Mouse (Mus musculus) heart, embryonic 14.5 days (tissue): ENCODE results near the gene Pdzd7. TPM values are rescaled to one million over a fixed set of nuclear protein-coding genes. Genes with fewer than 3 reads are reported as not detected.

Experiments
- ATAC-seq: fragments of 200-750 bp; cut with Nextera tagmentation; 2 replicates; pipeline ENCODE4 v1.8.0; 2017; ENCODE audit warnings: low read depth, moderate TSS enrichment; ENCODE audit not compliant: insufficient number of reproducible peaks, insufficient read depth, low FRiP score
- H3K27ac ChIP-seq, 2 experiments: fragments of 200-500 bp in 1 of 2; fragments of 300-500 bp in 1 of 2; sonication (generic) in 1 of 2; replicated peaks in 1 of 2; 2 replicates each; pipeline ENCODE4 v1.5.1; 2012 to 2014; ENCODE audit warnings: low read depth in 2 of 2, low read length in 2 of 2, control low read depth in 1 of 2, mild to moderate bottlenecking in 1 of 2, mixed read lengths in 1 of 2; ENCODE audit not compliant: control insufficient read depth in 1 of 2, insufficient read depth in 1 of 2
- H3K27me3 ChIP-seq: fragments of 300-500 bp; sonication (generic); 2 replicates; pipeline ENCODE4 v1.6.1; 2014; ENCODE audit warnings: mild to moderate bottlenecking, low read length, control low read depth; ENCODE audit not compliant: control insufficient read depth, insufficient read depth
- H3K36me3 ChIP-seq: fragments of 300-500 bp; sonication (generic); 2 replicates; pipeline ENCODE4 v1.6.1; 2014; ENCODE audit warnings: mild to moderate bottlenecking, control low read depth, low read length, mixed read lengths; ENCODE audit not compliant: control insufficient read depth, insufficient read depth
- H3K4me1 ChIP-seq, 2 experiments: fragments of 200-500 bp in 1 of 2; fragments of 300-500 bp in 1 of 2; sonication (generic) in 1 of 2; 2 replicates each; pipeline ENCODE4 v1.6.1; 2012 to 2014; ENCODE audit warnings: low read length in 2 of 2, control low read depth in 1 of 2, mixed read lengths in 1 of 2; ENCODE audit not compliant: control insufficient read depth in 2 of 2, insufficient read depth in 2 of 2
- H3K4me2 ChIP-seq: fragments of 300-500 bp; sonication (generic); 2 replicates; pipeline ENCODE4 v1.6.1; 2014; ENCODE audit warnings: mild to moderate bottlenecking, low read length
- H3K4me3 ChIP-seq, 2 experiments: fragments of 200-500 bp in 1 of 2; fragments of 300-500 bp in 1 of 2; sonication (generic) in 1 of 2; 2 replicates each; pipeline ENCODE4 v1.5.1; 2012 to 2014; ENCODE audit warnings: low read length in 2 of 2, mild to moderate bottlenecking in 2 of 2, control low read depth in 1 of 2, low read depth in 1 of 2, moderate library complexity in 1 of 2; ENCODE audit not compliant: control insufficient read depth in 1 of 2, insufficient read depth in 1 of 2
- H3K9ac ChIP-seq: fragments of 300-500 bp; sonication (generic); 2 replicates; pipeline ENCODE4 v1.6.1; 2014; ENCODE audit warnings: mild to moderate bottlenecking, low read length
- H3K9me3 ChIP-seq: fragments of 300-500 bp; sonication (generic); 2 replicates; pipeline ENCODE4 v1.6.1; 2016; ENCODE audit warnings: low read length, control low read depth; ENCODE audit not compliant: control insufficient read depth
- WGBS: fragments of 180-500 bp; shearing (Covaris S2); extraction: QIAGEN DNeasy Blood & Tissue Kit; methylation state at CpG from one replicate; pipeline ENCODE4 v1.1.7; 2014; 5-methylcytosine and 5-hydroxymethylcytosine counted together
- polyA plus RNA-seq: library from polyadenylated mRNA; unstranded; fragments of >200 nt; fragmentation: Nextera tagmentation; extraction: Ambion mirVana; gene quantifications from 2 replicates; pipeline ENCODE4 v1.2.1, GENCODE M21; 2014

The Pdzd7 gene
- polyA plus RNA-seq: 0.11 and 0.19 TPM in 2 replicates

DNA sequence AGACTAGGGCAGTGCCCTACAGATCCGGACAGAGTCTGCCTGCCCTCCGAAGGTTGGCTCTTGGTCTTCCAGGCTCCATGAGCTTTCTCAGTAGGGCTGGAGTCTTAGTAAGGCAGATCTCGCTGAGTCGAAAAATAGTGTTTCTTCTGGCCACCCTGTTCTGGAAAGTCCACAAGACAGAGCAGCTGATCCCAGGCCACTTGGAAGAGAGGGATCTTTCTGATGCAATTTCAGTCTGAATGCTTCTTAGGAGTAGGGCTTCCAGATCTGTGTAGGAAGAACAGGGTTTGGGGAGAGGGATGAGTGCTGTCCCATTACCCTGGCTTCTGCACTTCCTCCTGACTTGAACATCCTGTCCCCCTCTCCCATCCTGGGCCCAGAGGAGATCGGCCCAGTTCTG, at the start of gene Pdzd7:
Pdzd7 (minus strand) TSS at position 67 of the 400 bp plus-strand sequence.
- no peak for ATAC-seq
- peaks cover 7 to 21% of the 10 kb centered on the region in 2 experiments for H3K4me1 ChIP-seq
- peaks cover 14% of the 10 kb centered on the region for H3K36me3 ChIP-seq
- peaks cover 38% of the 10 kb centered on the region for H3K27me3 ChIP-seq
- H3K9me3 ChIP-seq: no peaks in the 10 kb centered on the region
- H3K27ac ChIP-seq: no peak within 1 kb of the TSS
- WGBS: 71% methylated on average over 5 of the region's 5 CpGs
- H3K4me3 ChIP-seq: peak within 1 kb of the TSS; percentile 56 to 59
- peak within 1 kb of the TSS; percentile 79 for H3K4me2 ChIP-seq
- H3K9ac ChIP-seq: peak within 1 kb of the TSS; percentile 80; the same call in 1 of the 2 replicates

- Histone ChIP-seq H3K4me3 (no peak overlapping the region), H3K9ac (no peak overlapping the region), H3K9me3 (no peaks in the 10 kb centered on the region), H3K36me3 (no peaks in the 10 kb centered on the region), H3K4me1 (peaks cover 22 to 42% of the 10 kb centered on the region in 2 experiments), H3K4me2 (no peak overlapping the region), H3K27me3 (peaks cover 73% of the 10 kb centered on the region), H3K27ac (no peak overlapping the region)
- ATAC-seq: no peak
- 25% methylated on average over 11 of the region's 11 CpGs for WGBS
Measured at GRCm38 (mm10) chr19:45081841-45082550, 36.5 kb upstream of the Pdzd7 start.

DNA sequence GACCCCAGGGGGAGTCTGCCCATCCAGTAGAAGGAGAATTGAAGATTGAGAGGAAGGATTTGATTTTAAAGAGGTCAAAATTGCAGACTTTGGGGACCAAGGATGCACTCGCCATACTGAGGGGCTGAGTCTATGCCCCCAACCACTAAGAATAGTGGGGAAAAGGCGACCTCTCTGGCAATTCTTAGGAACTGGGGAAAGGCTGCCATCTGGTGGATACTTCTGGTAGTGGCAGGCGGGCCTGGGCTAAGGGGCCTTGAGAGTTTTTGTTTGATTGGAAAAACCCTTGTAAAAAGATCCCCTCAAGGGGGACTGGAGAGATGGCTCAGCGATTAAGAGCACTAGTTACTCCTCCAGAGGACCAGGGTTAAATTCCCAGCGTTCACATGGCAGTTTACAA, 35.8 kb upstream of the Pdzd7 start:
- H3K4me3 ChIP-seq: peak overlapping the region in 1 of 2 experiments; percentile 41; a peak in 2 of 4 replicates

DNA sequence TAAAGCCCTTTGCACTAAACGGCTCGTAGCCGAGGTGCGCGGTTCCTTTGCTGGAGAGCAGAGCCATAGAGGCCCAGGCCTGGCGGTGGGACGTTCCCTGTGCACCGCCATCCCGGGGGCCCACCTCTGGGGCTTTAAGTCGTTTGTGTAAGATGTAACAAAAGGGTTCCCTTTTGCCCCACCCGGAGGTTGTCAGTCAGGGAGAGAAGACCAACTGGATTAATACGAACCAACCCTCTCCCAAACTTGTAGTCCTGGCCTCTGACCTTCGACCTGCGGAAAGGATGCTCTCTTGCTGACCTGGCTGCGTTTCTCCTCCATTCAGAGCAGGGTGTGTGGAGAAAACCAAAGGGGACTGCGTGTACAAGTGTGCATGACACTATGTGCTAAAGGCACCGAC, 35.2 kb upstream of the Pdzd7 start:
- peak overlapping the region; percentile 69 for H3K4me2 ChIP-seq
- H3K27ac ChIP-seq: no peak overlapping the region
- peak overlapping the region; percentile 36 to 41 for H3K4me3 ChIP-seq
- peaks cover 77% of the 10 kb centered on the region for H3K27me3 ChIP-seq
- no peaks in the 10 kb centered on the region for H3K9me3 ChIP-seq
- peak overlapping the region; percentile 64; the same call in 1 of the 2 replicates for H3K9ac ChIP-seq
- no peak for ATAC-seq
- H3K4me1 ChIP-seq: peaks cover 27 to 53% of the 10 kb centered on the region in 2 experiments
- 3% methylated on average over 17 of the region's 17 CpGs for WGBS
- no peaks in the 10 kb centered on the region for H3K36me3 ChIP-seq

More for the DNA sequence above, 35.8 kb upstream of the Pdzd7 start:
- H3K27me3 ChIP-seq: peaks cover 77% of the 10 kb centered on the region
- H3K9ac ChIP-seq: no peak overlapping the region
- WGBS: 2% methylated on average over 5 of the region's 5 CpGs
- no peaks in the 10 kb centered on the region for H3K36me3 ChIP-seq
- no peaks in the 10 kb centered on the region for H3K9me3 ChIP-seq
- ATAC-seq: no peak
- H3K27ac ChIP-seq: no peak overlapping the region
- peaks cover 22 to 47% of the 10 kb centered on the region in 2 experiments for H3K4me1 ChIP-seq
- peak overlapping the region; percentile 69 for H3K4me2 ChIP-seq

DNA sequence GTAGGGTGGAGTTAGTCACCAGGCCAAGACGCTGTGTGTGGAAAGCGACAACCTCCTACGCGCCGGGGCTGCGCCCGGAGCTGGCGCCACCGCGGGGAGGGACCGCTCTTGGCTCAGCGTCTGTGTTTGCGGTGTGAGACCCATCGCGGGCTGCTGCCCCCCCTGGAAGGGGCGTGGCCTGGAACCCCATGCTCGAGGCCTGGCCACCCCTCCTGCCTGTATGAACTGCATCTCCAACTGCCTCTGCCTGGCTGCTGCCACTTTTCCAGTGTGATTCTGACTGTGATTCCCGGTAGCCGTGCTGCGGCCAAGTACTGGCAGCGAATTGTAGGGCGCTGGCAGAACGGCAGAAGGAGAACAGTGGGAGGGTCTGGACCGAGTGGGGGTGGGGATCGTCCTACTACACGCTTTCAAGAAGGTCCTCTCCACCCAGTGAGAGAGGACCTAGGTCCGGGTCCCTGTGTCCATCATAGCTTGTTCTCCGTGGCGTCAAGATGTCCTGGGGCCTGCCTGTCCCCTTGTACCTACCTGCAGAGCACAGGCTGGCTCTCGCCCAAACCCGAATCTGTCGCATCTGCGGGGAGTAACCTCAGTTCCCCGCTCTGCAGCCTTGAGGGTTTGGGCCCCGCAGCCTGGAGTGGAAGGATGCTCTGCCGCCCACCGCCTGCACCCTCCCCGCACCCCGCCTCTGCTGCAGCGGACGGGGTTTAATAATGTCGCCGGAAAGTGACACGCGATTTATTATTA, 34.4 kb upstream of the Pdzd7 start:
- Histone ChIP-seq H3K4me1 (peaks cover 28 to 55% of the 10 kb centered on the region in 2 experiments), H3K27ac (peak overlapping the region; percentile 45 to 51), H3K4me3 (peak overlapping the region; percentile 36 to 41), H3K9ac (peak overlapping the region; percentile 64), H3K9me3 (no peaks in the 10 kb centered on the region), H3K27me3 (peaks cover 69% of the 10 kb centered on the region), H3K4me2 (peak overlapping the region; percentile 69), H3K36me3 (no peaks in the 10 kb centered on the region)
- ATAC-seq: peak; percentile 24
- 2% methylated on average over 45 of the region's 45 CpGs for WGBS

GRCm38 (mm10) chr19:45078971-45079764, 33.7 kb upstream of the Pdzd7 start:
- peak overlapping the region; percentile 64; the same call in 1 of the 2 replicates for H3K9ac ChIP-seq
- peak overlapping the region; percentile 45 to 51; a peak in 3 of 4 replicates for H3K27ac ChIP-seq
- H3K4me1 ChIP-seq: peaks cover 27 to 54% of the 10 kb centered on the region in 2 experiments
- peak overlapping the region; percentile 69 for H3K4me2 ChIP-seq
- 8% methylated on average over 17 of the region's 17 CpGs for WGBS
- no peaks in the 10 kb centered on the region for H3K36me3 ChIP-seq
- no peak for ATAC-seq
- H3K27me3 ChIP-seq: peaks cover 65% of the 10 kb centered on the region
- H3K4me3 ChIP-seq: peak overlapping the region; percentile 36 to 41
- H3K9me3 ChIP-seq: no peaks in the 10 kb centered on the region
